ENCODE assay signal across 8 mouse cellular contexts in genomic region chr9:65021887-65022579, GRCm38 (mm10). TPM values are rescaled to one million over a fixed set of nuclear protein-coding genes. Genes with fewer than 3 reads are reported as not detected.
A peak's percentile ranks its signal among the peaks of the same experiment; 100 is the strongest.
DNase-seq lines count a peak whose midpoint lies in the region; ATAC-seq and TF ChIP-seq lines count a peak whose summit lies in the region.

No protein-coding gene starts in this region.

- TF ChIP-seq EP300 in liver, embryonic 14.5 days (IDR thresholded peaks at IDR 0.05; ENCODE audit: low read depth) = no peak

- no peak for ATAC-seq in heart, embryonic 14.5 days (ENCODE audit: insufficient number of reproducible peaks, insufficient read depth, low FRiP score, low read depth)
- no peak; the same call in 1 of the 2 replicates for ATAC-seq in forebrain, embryonic 12.5 days (ENCODE audit: low FRiP score)
- peak; percentile 1; the same call in 1 of the 2 replicates for ATAC-seq in liver, embryonic 14.5 days (ENCODE audit: insufficient read depth)

- no peak for TF ChIP-seq CTCF in liver, embryonic 14.5 days (IDR thresholded peaks at IDR 0.05; ENCODE audit: low read depth)

- intact Hi-C loops in heart, postnatal 14 days (cut with DNase I) = no loop called here

- H3K36me3 ChIP-seq in heart, embryonic 14.5 days (ENCODE audit: control insufficient read depth, insufficient read depth, low read length) = no peaks in the 10 kb centered on the region
- no peaks in the 10 kb centered on the region for H3K36me3 ChIP-seq in ES-E14 (ENCODE audit: control insufficient read depth, insufficient read depth, low read length, poor library complexity, severe bottlenecking)
- no peaks in the 10 kb centered on the region for H3K36me3 ChIP-seq in forebrain, embryonic 12.5 days (replicated peaks)
- H3K36me3 ChIP-seq in liver, embryonic 14.5 days (replicated peaks; ENCODE audit: control insufficient read depth, insufficient read depth, low read depth) = no peaks in the 10 kb centered on the region

- in situ Hi-C loops in ES-E14 (cut with MboI; ENCODE audit: low sequenced_read_pairs in 2 of 2, unreplicated experiment in 2 of 2) = no loop called here

- WGBS in heart, embryonic 14.5 days = 23% methylated on average over 9 of the region's 9 CpGs
- WGBS in forebrain, embryonic 12.5 days = 19% methylated on average over 9 of the region's 9 CpGs
- 20% methylated on average over 9 of the region's 9 CpGs for WGBS in liver, embryonic 14.5 days (ENCODE audit: insufficient replicate concordance)

- peak overlapping the region; percentile 78 to 86 for H3K27ac ChIP-seq in heart, embryonic 14.5 days (replicated peaks in 1 of 2; ENCODE audit: control insufficient read depth in 1 of 2, insufficient read depth in 1 of 2, low read depth in 2 of 2, low read length in 2 of 2)
- no peak overlapping the region for H3K27ac ChIP-seq in ES-E14 (ENCODE audit: insufficient read depth, low read depth, low read length, poor library complexity, severe bottlenecking)
- H3K27ac ChIP-seq in forebrain, embryonic 12.5 days = peak overlapping the region; percentile 90
- peak overlapping the region; percentile 67 for H3K27ac ChIP-seq in liver, embryonic 14.5 days

- peak overlapping the region; percentile 91 for H3K9ac ChIP-seq in heart, embryonic 14.5 days (ENCODE audit: low read length)
- H3K9ac ChIP-seq in ES-E14 (ENCODE audit: insufficient read depth, low read depth, low read length, poor library complexity, severe bottlenecking) = peak overlapping the region; percentile 61; the same call in 1 of the 2 replicates
- peak overlapping the region; percentile 98 for H3K9ac ChIP-seq in forebrain, embryonic 12.5 days
- H3K9ac ChIP-seq in liver, embryonic 14.5 days (replicated peaks) = peak overlapping the region; percentile 66

- peaks cover 4 to 18% of the 10 kb centered on the region in 2 experiments for H3K4me1 ChIP-seq in heart, embryonic 14.5 days (ENCODE audit: control insufficient read depth in 2 of 2, insufficient read depth in 2 of 2, low read length in 2 of 2)
- peaks cover 2 to 6% of the 10 kb centered on the region in 2 experiments; a peak in 2 of 4 replicates for H3K4me1 ChIP-seq in ES-E14 (ENCODE audit: control insufficient read depth in 2 of 2, insufficient read depth in 2 of 2, low read length in 2 of 2, poor library complexity in 1 of 2)
- H3K4me1 ChIP-seq in forebrain, embryonic 12.5 days = peaks cover 45% of the 10 kb centered on the region
- peaks cover 32 to 38% of the 10 kb centered on the region in 2 experiments for H3K4me1 ChIP-seq in liver, embryonic 14.5 days (replicated peaks; ENCODE audit: control insufficient read depth in 2 of 2, insufficient read depth in 2 of 2, low read length in 1 of 2)

- DNase-seq in heart, postnatal 14 days = no peak
- no peak for DNase-seq in ES-E14 (ENCODE audit: low read depth, low spot score)
- DNase-seq in liver, embryonic 14.5 days (ENCODE audit: low read depth in 3 of 3, low spot score in 3 of 3) = no peak
- no peak for DNase-seq in adrenal gland, adult (ENCODE audit: inconsistent age in 2 of 2, low spot score in 1 of 2)
- DNase-seq in urinary bladder, postnatal 10 days (ENCODE audit: low spot score) = no peak
- no peak for DNase-seq in adrenal gland, adult 8-10 months

- H3K27me3 ChIP-seq in heart, embryonic 14.5 days (ENCODE audit: control insufficient read depth, insufficient read depth, low read length) = no peaks in the 10 kb centered on the region
- peaks cover 18% of the 10 kb centered on the region for H3K27me3 ChIP-seq in forebrain, embryonic 12.5 days
- H3K27me3 ChIP-seq in liver, embryonic 14.5 days (ENCODE audit: control insufficient read depth, insufficient read depth, low read length) = no peaks in the 10 kb centered on the region

- no peaks in the 10 kb centered on the region for H3K9me3 ChIP-seq in heart, embryonic 14.5 days (ENCODE audit: control insufficient read depth, low read length)
- H3K9me3 ChIP-seq in ES-E14 (ENCODE audit: control insufficient read depth, insufficient read depth, low read depth, low read length) = no peaks in the 10 kb centered on the region
- no peaks in the 10 kb centered on the region for H3K9me3 ChIP-seq in forebrain, embryonic 12.5 days
- no peaks in the 10 kb centered on the region for H3K9me3 ChIP-seq in liver, embryonic 14.5 days (ENCODE audit: control insufficient read depth, low read length)

- peak overlapping the region; percentile 84 for H3K4me2 ChIP-seq in heart, embryonic 14.5 days (ENCODE audit: low read length)
- peak overlapping the region; percentile 86 for H3K4me2 ChIP-seq in forebrain, embryonic 12.5 days
- peak overlapping the region; percentile 97 for H3K4me2 ChIP-seq in liver, embryonic 14.5 days (ENCODE audit: low read depth)

- H3K4me3 ChIP-seq in heart, embryonic 14.5 days (ENCODE audit: control insufficient read depth in 1 of 2, insufficient read depth in 1 of 2, low read depth in 1 of 2, low read length in 2 of 2) = peak overlapping the region; percentile 50 to 95
- H3K4me3 ChIP-seq in ES-E14 (ENCODE audit: insufficient read depth in 1 of 2, low read depth in 1 of 2, low read length in 2 of 2, poor library complexity in 1 of 2, severe bottlenecking in 1 of 2) = peak overlapping the region; percentile 18 to 72; a peak in 3 of 4 replicates
- peak overlapping the region; percentile 97 for H3K4me3 ChIP-seq in forebrain, embryonic 12.5 days (replicated peaks)
- H3K4me3 ChIP-seq in liver, embryonic 14.5 days (ENCODE audit: insufficient read depth in 1 of 2, low read depth in 2 of 2, low read length in 2 of 2) = peak overlapping the region; percentile 52 to 92

TF ChIP-seq in ES-E14, 5 proteins besides CTCF, POLR2A, EP300 and RAD21:
- TF ChIP-seq MAFK (IDR thresholded peaks at IDR 0.05; ENCODE audit: insufficient read depth, low read depth, low read length) (no peak), ZC3H11A (IDR thresholded peaks at IDR 0.05; ENCODE audit: borderline replicate concordance, low read depth, low read length) (no peak), HCFC1 (IDR thresholded peaks at IDR 0.05; ENCODE audit: borderline replicate concordance, insufficient read depth, low read length) (no peak), CHD2 (IDR thresholded peaks at IDR 0.05; ENCODE audit: low read depth, low read length) (no peak), ZNF384 (IDR thresholded peaks at IDR 0.05; ENCODE audit: low read depth, low read length) (no peak)

RNA-seq across cellular contexts. Expression of gene Hacd3, which starts 0.5 kb away (rescaled TPM):
- 50.3 and 52.5 TPM in 2 replicates for polyA plus RNA-seq in heart, embryonic 14.5 days (2014; fragmentation: Nextera tagmentation; extraction: Ambion mirVana)
- 10 to 100 TPM; 17.7 to 20.9 TPM for total RNA-seq in heart, postnatal 14 days (2021)
- 50.1 and 56.0 TPM in 2 replicates for total RNA-seq in ES-E14 (2012; rRNA removed)
- 138 and 140 TPM in 2 replicates for polyA plus RNA-seq in forebrain, embryonic 12.5 days (2016; fragmentation: Nextera tagmentation; extraction: Ambion mirVana)
- 17.9 and 22.9 TPM in 2 replicates for polyA plus RNA-seq in liver, embryonic 14.5 days (2012; rRNA removed)
- 19.6 and 22.9 TPM in 2 replicates for polyA plus RNA-seq in liver, embryonic 14.5 days (2014; fragmentation: Nextera tagmentation; extraction: Ambion mirVana)
- total RNA-seq in adrenal gland, adult 8-10 months (2022) = 100 to 1,000 TPM; 321 to 416 (median 344) TPM

RNA-seq across cellular contexts. Expression of gene Dpp8, which starts 10.2 kb away (rescaled TPM):
- 26.4 and 27.9 TPM in 2 replicates for polyA plus RNA-seq in heart, embryonic 14.5 days (2014; fragmentation: Nextera tagmentation; extraction: Ambion mirVana)
- total RNA-seq in heart, postnatal 14 days (2021) = 10 to 100 TPM; 67.5 to 74.3 TPM
- 17.9 and 21.6 TPM in 2 replicates for total RNA-seq in ES-E14 (2012; rRNA removed)
- 57.8 and 60.7 TPM in 2 replicates for polyA plus RNA-seq in forebrain, embryonic 12.5 days (2016; fragmentation: Nextera tagmentation; extraction: Ambion mirVana)
- polyA plus RNA-seq in liver, embryonic 14.5 days (2012; rRNA removed) = 16.8 and 18.5 TPM in 2 replicates
- polyA plus RNA-seq in liver, embryonic 14.5 days (2014; fragmentation: Nextera tagmentation; extraction: Ambion mirVana) = 11.7 and 13.6 TPM in 2 replicates
- 100 to 1,000 TPM in 3 of 4 experiments, 10 to 100 TPM in 1; 90.7 to 123 (median 113) TPM for total RNA-seq in adrenal gland, adult 8-10 months (2022)

Comparison
In these comparisons a context has a peak if more than half of its experiments do, and no peak if none do; other contexts are left out.
1. H3K4me3 ChIP-seq: peak in every context shown above with its lines; median percentile 97 in forebrain, embryonic 12.5 days; 72 in heart, embryonic 14.5 days; 72 in liver, embryonic 14.5 days; 45 in ES-E14.